Mouse (Mus musculus): ENCODE results near the gene Chchd10.

The Chchd10 gene

DNA sequence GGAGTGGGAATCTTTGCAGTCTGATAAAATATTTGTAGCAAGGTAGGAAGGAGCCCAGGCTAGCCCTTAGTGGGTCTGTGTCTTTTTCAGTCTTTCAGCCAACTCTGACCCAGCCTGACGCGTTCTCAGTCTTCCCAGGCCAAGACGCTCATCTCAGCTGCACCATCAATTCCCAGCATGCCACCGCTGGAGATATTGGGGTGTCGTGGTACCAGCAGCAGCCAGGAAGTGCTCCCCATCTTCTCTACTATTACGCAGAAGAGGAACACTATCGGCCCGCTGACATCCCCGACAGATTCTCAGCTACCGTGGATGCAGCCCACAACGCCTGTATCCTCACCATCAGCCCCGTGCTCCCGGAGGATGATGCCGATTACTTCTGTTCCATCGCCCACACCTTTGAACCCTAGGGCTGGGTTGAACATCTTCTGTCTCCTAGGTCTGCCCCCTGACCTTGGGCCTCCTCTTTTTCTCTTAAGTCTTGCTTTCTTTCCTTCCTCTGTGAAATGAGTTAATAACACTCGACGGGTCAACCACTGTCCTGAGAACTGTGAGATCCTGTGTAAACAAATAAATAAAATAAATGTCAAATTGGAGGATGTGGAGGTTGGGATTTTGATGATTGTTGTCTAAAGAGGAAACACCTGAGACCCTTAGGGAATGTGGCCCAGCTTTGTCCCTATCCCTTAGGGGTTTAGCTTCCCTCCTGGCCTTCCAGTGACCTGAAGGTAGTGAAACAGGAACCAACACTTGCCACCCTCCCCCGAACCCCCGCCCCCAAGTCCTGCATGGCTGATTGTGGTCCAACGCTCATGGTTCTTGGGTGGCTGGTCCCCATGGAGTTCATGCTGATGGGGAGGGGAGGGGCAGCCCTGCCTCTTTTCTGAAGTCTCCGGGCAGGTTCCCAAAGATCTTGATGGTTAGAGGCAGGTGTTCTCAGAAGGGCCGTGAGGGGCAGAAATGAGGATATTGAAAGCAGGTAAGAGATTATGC is 16.4 kb downstream of the Chchd10 start:
- no peak for DNase-seq (ENCODE audit: low spot score in 2 of 2)

DNA sequence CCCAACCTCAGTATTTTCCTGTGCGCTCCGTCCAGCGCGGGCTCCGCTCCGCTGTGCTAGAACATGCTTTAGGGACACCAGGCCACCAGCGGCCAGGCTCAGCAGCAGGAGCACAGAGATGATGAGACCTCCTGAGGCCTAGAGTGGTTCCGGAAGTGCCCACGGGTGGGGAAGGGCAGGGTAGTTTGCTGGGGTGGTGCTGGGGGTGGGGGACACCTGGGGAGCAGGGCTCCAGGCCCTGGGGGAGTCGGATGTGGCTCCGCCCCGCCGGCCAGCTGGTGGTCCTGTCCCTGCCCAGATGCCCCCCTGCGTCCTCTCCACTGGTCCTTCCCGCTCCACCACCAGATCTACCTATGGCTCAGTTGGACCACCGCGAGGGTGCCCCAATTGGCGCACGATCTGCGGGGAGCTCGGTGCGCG is 17.9 kb downstream of the Chchd10 start:
- DNase-seq (ENCODE audit: low spot score in 2 of 2) = no peak

DNA sequence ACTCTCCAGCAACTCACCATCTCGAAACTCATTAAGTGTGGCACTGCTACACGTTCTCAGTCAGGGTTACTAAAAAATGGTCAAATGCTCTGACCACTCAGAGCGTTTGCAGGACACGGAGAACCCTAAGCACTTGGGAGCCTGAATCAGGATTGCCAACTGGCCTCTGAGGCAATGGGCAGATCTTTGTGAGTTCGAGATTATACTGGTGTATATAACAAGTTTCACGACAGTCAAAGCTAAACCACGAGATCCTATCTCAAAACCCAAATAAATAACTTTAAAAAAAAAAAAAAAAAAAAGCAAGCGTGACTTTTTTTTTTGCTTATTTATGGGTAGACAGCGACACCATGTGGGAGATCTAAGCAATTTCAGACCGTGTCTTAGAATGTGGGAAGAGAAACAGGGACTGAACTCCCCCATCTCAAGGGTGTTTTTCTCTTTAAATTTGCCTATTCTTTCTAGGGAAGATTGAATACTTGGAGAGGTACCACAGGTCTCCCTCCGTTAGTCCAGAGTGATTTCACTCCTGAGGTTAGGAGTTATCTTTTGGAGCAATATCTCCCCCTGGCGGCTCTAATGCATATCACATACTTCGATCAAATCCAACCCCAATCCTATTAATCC is 18.6 kb downstream of the Chchd10 start:
- DNase-seq (ENCODE audit: low spot score in 2 of 2) = no peak

DNA sequence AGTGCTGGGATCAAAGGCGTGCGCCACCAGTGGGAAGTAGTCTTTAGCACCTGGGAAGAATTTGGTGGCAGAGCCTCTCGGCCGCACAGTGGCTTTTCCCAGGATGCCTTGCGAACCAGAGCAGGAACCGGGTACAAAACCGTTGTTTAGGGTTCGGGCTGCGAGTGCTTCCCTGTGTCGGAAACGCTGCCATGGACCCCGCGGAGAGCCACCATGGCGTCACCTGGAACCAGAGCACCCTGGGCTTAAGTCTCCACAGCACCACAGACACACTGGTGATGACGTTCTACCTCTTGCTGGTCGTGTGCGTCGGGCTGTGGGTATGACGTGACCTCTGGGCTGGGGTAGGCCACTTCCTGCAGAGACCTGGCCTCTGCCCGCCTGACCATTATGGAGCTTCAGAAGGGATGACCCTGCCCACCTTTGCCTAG is 21.5 kb downstream of the Chchd10 start, which contains the start of gene Gm5134:
Gm5134 (plus strand) TSS at position 134 of the 431 bp plus-strand sequence.
- no peak for DNase-seq (ENCODE audit: low spot score in 2 of 2)

DNA sequence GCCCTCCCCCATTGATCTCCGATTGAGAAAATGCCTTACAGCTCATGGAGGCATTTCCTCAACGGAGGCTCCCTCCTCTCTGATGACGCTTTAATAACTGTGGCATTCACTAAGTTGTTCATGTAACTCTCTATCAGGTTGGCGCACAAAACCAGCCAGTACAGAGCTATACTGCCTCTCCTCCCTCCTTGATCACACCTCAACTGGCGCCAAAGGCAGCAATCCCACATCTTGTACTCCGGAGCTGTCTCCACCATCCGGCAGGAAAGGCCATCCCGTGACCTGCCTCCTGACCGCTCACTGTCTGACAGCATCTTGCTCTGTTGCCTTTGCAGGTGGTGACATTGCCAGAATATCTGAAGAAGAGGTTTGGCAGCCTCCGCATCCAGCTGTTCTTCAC is 40.9 kb downstream of the Chchd10 start:
- DNase-seq (ENCODE audit: low spot score in 2 of 2) = no peak

DNA sequence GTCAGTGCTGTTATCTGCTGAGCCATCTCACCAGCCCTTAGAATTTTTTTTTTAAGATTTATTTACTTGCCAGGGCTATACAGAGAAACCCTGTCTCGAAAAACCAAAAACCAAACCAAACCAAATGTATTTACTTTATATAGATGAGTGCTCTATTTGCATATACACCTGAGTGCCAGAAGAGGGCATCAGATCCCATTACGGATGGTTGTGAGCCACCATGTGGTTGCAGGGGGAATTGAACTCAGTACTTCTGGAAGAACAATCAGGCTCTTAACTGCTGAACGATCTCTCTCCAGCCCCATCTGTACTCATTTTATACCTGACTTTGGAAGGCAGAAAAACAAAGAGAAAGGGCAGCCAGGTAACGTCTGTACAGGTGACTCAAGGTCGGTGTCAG is 42.3 kb downstream of the Chchd10 start:
- DNase-seq (ENCODE audit: low spot score in 2 of 2) = no peak

DNA sequence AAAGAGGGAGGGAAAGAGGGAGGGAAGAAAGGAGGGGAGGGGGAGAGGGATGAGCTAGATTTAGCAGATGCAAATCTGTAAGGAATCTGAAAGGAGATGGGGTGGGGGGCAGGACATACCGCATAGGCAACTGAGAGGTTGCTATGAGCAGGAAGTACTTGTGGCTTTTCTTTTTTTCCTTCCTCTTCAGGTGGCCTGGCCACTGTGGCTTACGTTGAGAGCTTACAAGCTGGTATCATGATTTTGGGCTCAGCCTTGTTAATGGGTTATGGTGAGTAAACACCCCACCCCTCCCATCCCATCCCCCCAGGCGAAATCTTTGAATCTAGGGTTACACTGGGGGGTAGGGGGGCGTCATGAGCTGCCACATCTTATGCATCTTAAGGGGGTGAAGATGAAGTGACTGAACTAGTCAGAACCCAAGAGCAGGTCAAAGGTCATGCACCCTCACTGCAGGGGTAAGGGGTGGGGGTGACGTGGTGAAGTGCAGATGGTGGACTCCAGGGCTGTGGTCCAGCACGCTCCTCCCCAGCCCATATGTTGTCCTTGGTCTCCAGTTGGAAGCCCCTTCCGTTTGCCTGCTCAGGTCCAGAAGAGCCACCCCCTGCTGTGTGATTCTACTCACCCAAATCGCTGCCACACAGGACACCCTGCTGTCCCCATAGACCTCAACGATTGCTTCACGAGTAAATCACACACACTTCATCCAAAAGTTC is 45.3 kb downstream of the Chchd10 start:
- DNase-seq (ENCODE audit: low spot score in 2 of 2) = no peak

DNA sequence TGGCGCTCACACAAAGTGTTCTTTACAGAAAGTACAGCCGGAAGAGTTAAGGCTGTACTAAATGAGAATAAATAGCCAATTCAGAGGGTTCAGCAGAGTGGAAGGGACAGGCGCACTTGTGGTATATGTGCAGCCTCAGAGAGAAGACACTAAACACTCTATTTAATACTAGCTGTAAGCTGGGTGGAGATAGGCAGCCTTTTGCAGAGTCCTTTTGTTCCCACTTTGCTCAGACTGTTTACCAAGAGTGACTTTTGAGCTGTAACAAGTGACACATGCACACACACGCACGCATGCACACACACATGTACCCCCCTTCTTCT is 45.9 kb downstream of the Chchd10 start:
- no peak for DNase-seq (ENCODE audit: low spot score in 2 of 2)

DNA sequence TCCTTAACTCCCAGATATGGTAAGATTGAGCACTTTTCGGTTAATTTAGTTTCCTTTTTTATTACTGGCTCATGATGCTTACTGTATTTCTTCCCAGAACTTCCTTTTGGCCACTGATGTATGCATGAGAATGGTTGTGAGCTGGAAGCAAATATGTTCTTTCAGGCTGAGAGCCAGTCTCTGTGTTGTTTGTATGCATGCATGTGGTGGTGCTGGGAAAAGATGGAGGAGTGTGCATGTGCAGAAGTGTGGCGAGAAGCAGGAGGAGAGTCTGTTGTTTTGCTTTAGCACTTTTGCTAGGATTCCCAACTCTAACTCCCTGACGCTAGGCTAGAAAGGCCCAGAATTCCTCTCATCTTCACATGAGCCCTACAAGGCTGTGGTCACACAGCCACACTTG is 46.5 kb downstream of the Chchd10 start:
- DNase-seq (ENCODE audit: low spot score in 2 of 2) = no peak

Measured in urinary bladder, postnatal 4 days (tissue).